Mouse (Mus musculus) limb, embryonic 14.5 days (tissue): ENCODE measurements around the gene Arl2. TPM values are rescaled to one million over a fixed set of nuclear protein-coding genes. Genes with fewer than 3 reads are reported as not detected.

Source experiments
- ATAC-seq: fragments of 200-750 bp; cut with Nextera tagmentation; 2 replicates; pipeline ENCODE4 v1.8.0; 2017; ENCODE audit warnings: low read depth, moderate number of reproducible peaks, moderate TSS enrichment; ENCODE audit not compliant: low FRiP score
- DNase-seq: peaks from one replicate; pipeline ENCODE4 v3.0.0-alpha.2; 2015; ENCODE audit warnings: low spot score
- H3K27ac ChIP-seq: fragments of 300-500 bp; sonication (generic); replicated peaks from 2 replicates; pipeline ENCODE4 v1.5.1; 2014; ENCODE audit warnings: low read depth, mild to moderate bottlenecking, low read length, moderate library complexity, mixed read lengths
- H3K27me3 ChIP-seq: fragments of 300-500 bp; sonication (generic); 2 replicates; pipeline ENCODE4 v1.6.1; 2014; ENCODE audit warnings: low read length, mixed read lengths; ENCODE audit not compliant: control insufficient read depth, insufficient read depth
- H3K36me3 ChIP-seq: fragments of 300-500 bp; sonication (generic); 2 replicates; pipeline ENCODE4 v1.6.1; 2014; ENCODE audit warnings: mild to moderate bottlenecking, low read length, moderate library complexity, mixed read lengths; ENCODE audit not compliant: control insufficient read depth, insufficient read depth
- H3K4me1 ChIP-seq: fragments of 300-500 bp; sonication (generic); 2 replicates; pipeline ENCODE4 v1.6.1; 2014; ENCODE audit warnings: antibody characterized with exemption, low read length, mixed read lengths; ENCODE audit not compliant: control insufficient read depth, insufficient read depth
- H3K4me2 ChIP-seq: fragments of 300-500 bp; sonication (generic); replicated peaks from 2 replicates; pipeline ENCODE4 v1.6.1; 2014; ENCODE audit warnings: low read depth, mild to moderate bottlenecking, low read length, moderate library complexity; ENCODE audit not compliant: severe bottlenecking
- H3K4me3 ChIP-seq: fragments of 300-500 bp; sonication (generic); replicated peaks from 2 replicates; pipeline ENCODE4 v1.5.1; 2014; ENCODE audit warnings: low read length
- H3K9ac ChIP-seq: fragments of 300-500 bp; sonication (generic); 2 replicates; pipeline ENCODE4 v1.6.1; 2014; ENCODE audit warnings: mild to moderate bottlenecking, low read depth, low read length, moderate library complexity; ENCODE audit not compliant: severe bottlenecking
- H3K9me3 ChIP-seq: fragments of 300-500 bp; sonication (generic); 2 replicates; pipeline ENCODE4 v1.6.1; 2016; ENCODE audit warnings: low read length; ENCODE audit not compliant: control insufficient read depth
- POLR2A ChIP-seq: fragments of 200-500 bp; IDR thresholded peaks from 2 replicates; pipeline ENCODE4 v1.8.0; 2012; ENCODE audit warnings: inconsistent platforms, mild to moderate bottlenecking, moderate library complexity, borderline replicate concordance; ENCODE audit not compliant: insufficient read depth, insufficient read length; ENCODE audit errors: extremely low read depth
- WGBS: fragments of 180-500 bp; shearing (Covaris S2); extraction: QIAGEN DNeasy Blood & Tissue Kit; methylation state at CpG from one replicate; pipeline ENCODE4 v1.1.7; 2014; 5-methylcytosine and 5-hydroxymethylcytosine counted together
- polyA plus RNA-seq, 2 experiments: library from polyadenylated mRNA; depleted of rRNA in 1 of 2; stranded (reverse) in 1 of 2; unstranded in 1 of 2; fragments of >200 nt; fragmentation: Nextera tagmentation in 1 of 2; extraction: Ambion mirVana in 1 of 2; gene quantifications; 2 replicates each; pipeline versions ENCODE4 v1.2.1 to v1.2.3; 2012 to 2014

Gene Arl2
- polyA plus RNA-seq, 2 experiments = 77.5 to 91.9 TPM

GRCm38 (mm10) chr19:6124898-6125297, 16.4 kb downstream of the Arl2 start:
- Histone ChIP-seq H3K27ac (no peak overlapping the region), H3K9me3 (no peaks in the 10 kb centered on the region), H3K4me3 (no peak overlapping the region), H3K4me2 (no peak overlapping the region), H3K9ac (no peak overlapping the region), H3K27me3 (no peaks in the 10 kb centered on the region), H3K36me3 (peaks cover 14% of the 10 kb centered on the region), H3K4me1 (peaks cover 3% of the 10 kb centered on the region; the same call in 1 of the 2 replicates)
- DNase-seq (no peak), ATAC-seq (no peak)
- no peak for TF ChIP-seq POLR2A
- 68% methylated on average over 2 of the region's 2 CpGs for WGBS

GRCm38 (mm10) chr19:6123330-6123729, 18.0 kb downstream of the Arl2 start:
- Histone ChIP-seq H3K4me1 (peaks cover 6% of the 10 kb centered on the region), H3K4me2 (no peak overlapping the region), H3K27ac (no peak overlapping the region), H3K9ac (no peak overlapping the region), H3K27me3 (no peaks in the 10 kb centered on the region), H3K36me3 (peaks cover 14% of the 10 kb centered on the region), H3K9me3 (no peaks in the 10 kb centered on the region), H3K4me3 (no peak overlapping the region)
- ATAC-seq (no peak), DNase-seq (no peak)
- WGBS = 68% methylated on average over 8 of the region's 8 CpGs
- no peak for TF ChIP-seq POLR2A

- 19% methylated on average over 10 of the region's 19 CpGs for WGBS
- H3K27me3 ChIP-seq = no peaks in the 10 kb centered on the region
- no peak overlapping the region for H3K27ac ChIP-seq
- H3K4me3 ChIP-seq = no peak overlapping the region
- no peak overlapping the region for H3K4me2 ChIP-seq
- no peak for ATAC-seq
- H3K36me3 ChIP-seq = peaks cover 14% of the 10 kb centered on the region
- H3K9ac ChIP-seq = no peak overlapping the region
- peaks cover 9% of the 10 kb centered on the region for H3K4me1 ChIP-seq
- H3K9me3 ChIP-seq = no peaks in the 10 kb centered on the region
- TF ChIP-seq POLR2A = no peak
- DNase-seq = no peak
Observed at GRCm38 (mm10) chr19:6121761-6122160, 19.6 kb downstream of the Arl2 start.

- Histone ChIP-seq H3K4me2 (peak overlapping the region; percentile 83), H3K36me3 (peaks cover 33% of the 10 kb centered on the region), H3K9ac (peak overlapping the region; percentile 79), H3K27me3 (no peaks in the 10 kb centered on the region), H3K9me3 (no peaks in the 10 kb centered on the region), H3K4me3 (peak overlapping the region; percentile 88), H3K4me1 (peaks cover 10% of the 10 kb centered on the region), H3K27ac (peak overlapping the region; percentile 93)
- 3% methylated on average over 8 of the region's 8 CpGs for WGBS
- ATAC-seq (no peak), DNase-seq (no peak)
- TF ChIP-seq POLR2A = no peak
Observed at GRCm38 (mm10) chr19:6118677-6119185, 22.6 kb downstream of the Arl2 start.

- Histone ChIP-seq H3K27me3 (no peaks in the 10 kb centered on the region), H3K4me1 (peaks cover 10% of the 10 kb centered on the region), H3K9ac (peak within 1 kb of the TSS; percentile 79), H3K9me3 (no peaks in the 10 kb centered on the region), H3K4me3 (peak within 1 kb of the TSS; percentile 88), H3K36me3 (peaks cover 31% of the 10 kb centered on the region), H3K4me2 (peak within 1 kb of the TSS; percentile 83), H3K27ac (peak within 1 kb of the TSS; percentile 93)
- under 1% methylated on average over 67 of the region's 77 CpGs for whole genome bisulfite sequencing
- TF ChIP-seq POLR2A = peak; percentile 81; the same call in 1 of the 2 replicates
- DNase-seq (peak; percentile 96), ATAC-seq (peak; percentile 90)
Observed at GRCm38 (mm10) chr19:6117986-6118676, 23.2 kb downstream of the Arl2 start, which contains the start of gene Sac3d1. Gene Sac3d1, minus strand, starts transcription at chr19:6118650.
